Mouse (Mus musculus): ENCODE measurements around the gene Crybg3. TPM values are rescaled to one million over a fixed set of nuclear protein-coding genes. Genes with fewer than 3 reads are reported as not detected.

Crybg3 gene
- polyA plus RNA-seq, 1 experiment from 2014 or later = 7.3 TPM

GRCm38 (mm10) chr16:59448181-59448580 lies 152.6 kb downstream of the Crybg3 start:
- H3K27ac ChIP-seq (replicated peaks; ENCODE audit: low read depth, low read length) = no peak overlapping the region
- H3K4me2 ChIP-seq (ENCODE audit: low read depth, severe bottlenecking) = no peak overlapping the region
- ATAC-seq (ENCODE audit: insufficient number of reproducible peaks, low FRiP score, low TSS enrichment, low read depth) (no peak), DNase-seq (ENCODE audit: low spot score) (no peak)
- 86% methylated on average over 1 of the region's 1 CpGs for WGBS
- no peaks in the 10 kb centered on the region for H3K9me3 ChIP-seq (ENCODE audit: control insufficient read depth, low read length)
- no peak overlapping the region for H3K4me3 ChIP-seq (ENCODE audit: low read depth, low read length)
- no peaks in the 10 kb centered on the region for H3K27me3 ChIP-seq (ENCODE audit: control insufficient read depth, insufficient read depth, low read length)
- H3K4me1 ChIP-seq (ENCODE audit: control insufficient read depth, insufficient read depth, low read length) = no peaks in the 10 kb centered on the region
- no peak overlapping the region for H3K9ac ChIP-seq (ENCODE audit: low read length)
- no peaks in the 10 kb centered on the region for H3K36me3 ChIP-seq (ENCODE audit: control insufficient read depth, insufficient read depth, low read length)

- Histone ChIP-seq H3K4me3 (ENCODE audit: low read depth, low read length) (no peak overlapping the region), H3K4me2 (ENCODE audit: low read depth, severe bottlenecking) (no peak overlapping the region), H3K4me1 (ENCODE audit: control insufficient read depth, insufficient read depth, low read length) (peaks cover 2% of the 10 kb centered on the region; the same call in 1 of the 2 replicates), H3K9me3 (ENCODE audit: control insufficient read depth, low read length) (no peaks in the 10 kb centered on the region), H3K36me3 (ENCODE audit: control insufficient read depth, insufficient read depth, low read length) (no peaks in the 10 kb centered on the region), H3K27ac (replicated peaks; ENCODE audit: low read depth, low read length) (no peak overlapping the region), H3K27me3 (ENCODE audit: control insufficient read depth, insufficient read depth, low read length) (no peaks in the 10 kb centered on the region), H3K9ac (ENCODE audit: low read length) (no peak overlapping the region)
- DNase-seq (ENCODE audit: low spot score) = no peak
- WGBS = 90% methylated on average over 7 of the region's 7 CpGs
- no peak for ATAC-seq (ENCODE audit: insufficient number of reproducible peaks, low FRiP score, low TSS enrichment, low read depth)
Observed at GRCm38 (mm10) chr16:59444880-59445559, 155.8 kb downstream of the Crybg3 start.

Other genes starting within 250 kb of the Crybg3 start
- not detected in 2 replicates for gene Olfr209, start 237.0 kb downstream of the Crybg3 start, polyA plus RNA-seq (2014; fragmentation: Nextera tagmentation; extraction: Ambion mirVana)
- gene Gabrr3, start 193.6 kb downstream of the Crybg3 start, polyA plus RNA-seq (2014; fragmentation: Nextera tagmentation; extraction: Ambion mirVana) = 0.07 and 0.12 TPM in 2 replicates
- gene Riox2, start 129.2 kb downstream of the Crybg3 start, polyA plus RNA-seq (2014; fragmentation: Nextera tagmentation; extraction: Ambion mirVana) = 31.2 and 34.9 TPM in 2 replicates
- gene Arl6, start 38.4 kb upstream of the Crybg3 start, polyA plus RNA-seq (2014; fragmentation: Nextera tagmentation; extraction: Ambion mirVana) = 44.3 and 45.8 TPM in 2 replicates

Data from limb, embryonic 11.5 days (tissue).